Mouse (Mus musculus) embryonic facial prominence, embryonic 13.5 days (tissue): ENCODE measurements at regions not wholly inside any gene's neighbourhood (a gene's known extent, or its start where the extent isn't known, plus 50 kb on each side); places are given as distances from the start of the nearest gene placed in this dataset.

Experiments used
- ATAC-seq: fragments of 200-750 bp; cut with Nextera tagmentation; 2 replicates; pipeline ENCODE4 v1.8.0; 2017; ENCODE audit warnings: low read depth; ENCODE audit not compliant: insufficient number of reproducible peaks, insufficient read depth, low FRiP score, low TSS enrichment
- H3K27ac ChIP-seq: fragments of 300-500 bp; sonication (generic); 2 replicates; pipeline ENCODE4 v1.5.1; 2015; ENCODE audit warnings: moderate library complexity, mild to moderate bottlenecking, inconsistent platforms
- H3K27me3 ChIP-seq: fragments of 300-500 bp; sonication (generic); 2 replicates; pipeline ENCODE4 v1.6.1; 2015; ENCODE audit warnings: mild to moderate bottlenecking, inconsistent platforms
- H3K36me3 ChIP-seq: fragments of 300-500 bp; sonication (generic); 2 replicates; pipeline ENCODE4 v1.6.1; 2015; ENCODE audit warnings: mild to moderate bottlenecking, inconsistent platforms
- H3K4me1 ChIP-seq: fragments of 300-500 bp; sonication (generic); 2 replicates; pipeline ENCODE4 v1.6.1; 2015; ENCODE audit warnings: inconsistent platforms
- H3K4me2 ChIP-seq: fragments of 300-500 bp; sonication (generic); 2 replicates; pipeline ENCODE4 v1.6.1; 2015; ENCODE audit warnings: moderate library complexity, mild to moderate bottlenecking, inconsistent platforms
- H3K4me3 ChIP-seq: fragments of 300-500 bp; sonication (generic); 2 replicates; pipeline ENCODE4 v1.5.1; 2015; ENCODE audit warnings: mild to moderate bottlenecking, inconsistent platforms
- H3K9ac ChIP-seq: fragments of 300-500 bp; sonication (generic); 2 replicates; pipeline ENCODE4 v1.6.1; 2015; ENCODE audit warnings: mild to moderate bottlenecking, inconsistent platforms
- H3K9me3 ChIP-seq: fragments of 300-500 bp; sonication (generic); 2 replicates; pipeline ENCODE4 v1.6.1; 2016; ENCODE audit warnings: inconsistent platforms
- WGBS: fragments of 180-500 bp; shearing (Covaris S2); methylation state at CpG from one replicate; pipeline ENCODE4 v1.1.7; 2015; ENCODE audit warnings: mixed read lengths; 5-methylcytosine and 5-hydroxymethylcytosine counted together

DNA sequence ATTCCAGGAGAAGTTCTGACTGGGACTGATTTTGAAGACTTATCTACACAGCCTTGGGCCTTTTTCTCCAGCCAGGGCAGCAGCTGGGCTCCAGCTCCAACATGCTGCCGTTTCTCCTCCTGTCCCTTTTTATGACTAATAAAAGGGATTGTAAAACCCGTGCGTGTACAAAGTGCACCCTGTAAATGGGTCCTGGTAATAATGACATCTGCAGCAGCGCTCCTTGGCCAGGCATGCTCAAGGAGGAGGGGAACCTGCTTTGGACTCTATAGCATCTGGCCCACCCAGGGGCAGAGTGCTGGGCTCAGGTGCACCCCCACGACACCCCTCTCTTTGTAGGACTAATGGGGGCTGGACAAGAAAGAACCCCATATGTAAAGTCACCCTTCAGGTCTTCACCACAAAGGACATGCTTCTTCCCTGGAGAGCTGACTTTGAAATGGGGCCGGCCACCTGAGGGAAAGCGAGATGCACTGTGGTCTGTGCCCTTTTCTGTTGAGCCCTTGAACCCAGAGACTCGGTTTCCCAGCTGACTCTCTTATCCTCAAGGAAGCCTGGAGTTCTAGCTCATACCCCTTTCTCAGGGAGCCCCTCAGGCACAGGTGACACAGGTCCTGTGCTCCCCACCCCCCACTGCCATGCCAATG, 61.4 kb downstream of the Mrpl23 start:
- no peak overlapping the region for H3K4me3 ChIP-seq
- H3K4me2 ChIP-seq = no peak overlapping the region
- peaks cover 31% of the 10 kb centered on the region for H3K4me1 ChIP-seq
- ATAC-seq = no peak
- no peak overlapping the region for H3K27ac ChIP-seq
- no peaks in the 10 kb centered on the region for H3K27me3 ChIP-seq
- 72% methylated on average over 8 of the region's 8 CpGs for WGBS
- no peaks in the 10 kb centered on the region for H3K9me3 ChIP-seq
- no peak overlapping the region for H3K9ac ChIP-seq
- H3K36me3 ChIP-seq = no peaks in the 10 kb centered on the region

DNA sequence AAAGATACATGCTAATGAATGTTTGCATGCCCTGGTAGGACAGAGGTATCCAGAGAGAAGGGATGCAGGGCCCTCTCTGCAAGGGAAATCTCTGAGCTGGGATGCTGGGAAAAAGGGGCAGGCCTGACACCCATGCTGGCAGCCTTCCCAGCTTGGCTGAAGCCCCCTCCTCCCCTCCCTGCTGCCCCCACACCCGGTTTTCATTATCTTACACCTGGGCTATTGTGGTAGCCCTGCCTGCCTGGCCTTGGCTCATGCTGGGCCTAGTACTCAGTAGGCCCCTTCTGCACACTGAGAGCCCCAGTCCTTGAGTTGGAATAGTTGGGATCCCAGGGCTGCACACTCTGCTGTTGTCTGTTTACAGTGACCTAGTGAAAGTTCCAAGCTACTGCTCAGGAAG, 62.9 kb downstream of the Mrpl23 start:
- no peaks in the 10 kb centered on the region for H3K9me3 ChIP-seq
- H3K27ac ChIP-seq = no peak overlapping the region
- WGBS = 13% methylated on average over 1 of the region's 1 CpGs
- no peak overlapping the region for H3K9ac ChIP-seq
- H3K4me2 ChIP-seq = no peak overlapping the region
- H3K27me3 ChIP-seq = no peaks in the 10 kb centered on the region
- no peak for ATAC-seq
- peaks cover 33% of the 10 kb centered on the region for H3K4me1 ChIP-seq
- H3K36me3 ChIP-seq = no peaks in the 10 kb centered on the region
- H3K4me3 ChIP-seq = no peak overlapping the region

DNA sequence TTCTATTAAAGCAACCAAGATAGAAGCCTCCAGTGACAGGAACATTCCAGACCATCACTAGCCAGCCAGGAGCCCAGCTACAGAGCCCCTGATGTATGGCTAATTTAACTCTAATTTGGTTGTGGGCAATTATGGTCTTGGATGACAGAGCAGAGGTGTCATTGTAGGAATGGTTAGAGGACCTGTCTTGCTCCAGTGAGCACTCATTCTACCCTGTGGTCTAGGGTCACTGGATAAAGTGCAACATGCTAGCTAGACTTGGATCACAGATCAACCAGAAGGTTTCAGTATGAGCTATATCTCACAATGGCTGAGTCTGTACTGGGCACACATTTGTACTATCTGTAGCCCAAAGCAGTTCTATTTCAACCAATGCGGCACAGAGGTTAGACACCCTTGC, 63.7 kb downstream of the Mrpl23 start:
- no peak overlapping the region for H3K4me3 ChIP-seq
- no peak overlapping the region for H3K9ac ChIP-seq
- no peaks in the 10 kb centered on the region for H3K27me3 ChIP-seq
- H3K27ac ChIP-seq = no peak overlapping the region
- H3K4me2 ChIP-seq = no peak overlapping the region
- no peaks in the 10 kb centered on the region for H3K9me3 ChIP-seq
- H3K36me3 ChIP-seq = no peaks in the 10 kb centered on the region
- ATAC-seq = no peak
- WGBS = 93% methylated on average over 1 of the region's 1 CpGs
- peaks cover 33% of the 10 kb centered on the region for H3K4me1 ChIP-seq

DNA sequence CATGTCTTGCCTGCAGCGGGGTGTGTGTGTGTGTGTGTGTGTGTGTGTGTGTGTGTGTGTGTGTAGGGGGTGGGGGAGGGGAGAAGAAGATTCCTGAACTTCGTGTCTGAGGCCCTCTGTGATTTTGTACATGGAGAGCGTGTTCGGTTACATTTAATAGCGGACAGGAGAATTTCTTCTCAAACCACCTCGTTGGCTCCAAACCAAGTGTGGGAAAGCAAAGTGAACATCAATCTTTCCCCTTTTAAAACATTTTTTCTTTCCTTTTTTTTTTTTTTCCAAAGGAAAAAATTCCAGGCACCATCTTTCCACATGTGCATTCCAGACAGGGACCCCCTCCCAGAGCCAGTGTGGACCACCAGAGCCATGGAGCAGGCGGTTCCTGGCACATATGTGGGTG, 65.5 kb downstream of the Mrpl23 start:
- Histone ChIP-seq H3K4me1 (peaks cover 27% of the 10 kb centered on the region), H3K4me3 (no peak overlapping the region), H3K27ac (peak overlapping the region; percentile 78), H3K9me3 (no peaks in the 10 kb centered on the region), H3K9ac (no peak overlapping the region), H3K36me3 (no peaks in the 10 kb centered on the region), H3K4me2 (no peak overlapping the region), H3K27me3 (no peaks in the 10 kb centered on the region)
- 48% methylated on average over 7 of the region's 7 CpGs for WGBS
- no peak for ATAC-seq

DNA sequence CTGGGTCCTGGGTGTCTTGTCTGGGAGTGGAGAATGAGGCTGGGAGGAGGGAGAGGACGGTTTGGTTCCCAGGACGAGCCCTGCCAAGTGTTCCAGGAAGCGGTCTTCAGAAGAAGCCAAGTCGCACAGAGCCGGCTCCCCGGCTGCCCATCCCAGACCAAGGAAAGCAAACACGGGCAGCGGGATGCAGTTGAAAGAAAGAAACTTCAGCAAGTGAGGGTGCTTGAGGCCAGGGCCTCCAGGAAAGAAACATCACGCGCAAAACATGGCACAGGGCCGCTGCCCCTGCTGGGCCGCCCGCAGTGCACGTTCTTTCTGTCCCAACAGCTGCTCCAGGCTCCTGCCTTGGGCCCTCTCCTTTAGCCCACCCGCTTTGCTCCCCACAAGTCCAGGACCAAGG, 66.7 kb downstream of the Igf2 start:
- Histone ChIP-seq H3K4me3 (no peak overlapping the region), H3K36me3 (no peaks in the 10 kb centered on the region), H3K27me3 (no peaks in the 10 kb centered on the region), H3K9me3 (no peaks in the 10 kb centered on the region), H3K4me1 (peaks cover 27% of the 10 kb centered on the region), H3K4me2 (no peak overlapping the region), H3K9ac (no peak overlapping the region), H3K27ac (no peak overlapping the region)
- 87% methylated on average over 15 of the region's 15 CpGs for WGBS
- ATAC-seq = no peak

DNA sequence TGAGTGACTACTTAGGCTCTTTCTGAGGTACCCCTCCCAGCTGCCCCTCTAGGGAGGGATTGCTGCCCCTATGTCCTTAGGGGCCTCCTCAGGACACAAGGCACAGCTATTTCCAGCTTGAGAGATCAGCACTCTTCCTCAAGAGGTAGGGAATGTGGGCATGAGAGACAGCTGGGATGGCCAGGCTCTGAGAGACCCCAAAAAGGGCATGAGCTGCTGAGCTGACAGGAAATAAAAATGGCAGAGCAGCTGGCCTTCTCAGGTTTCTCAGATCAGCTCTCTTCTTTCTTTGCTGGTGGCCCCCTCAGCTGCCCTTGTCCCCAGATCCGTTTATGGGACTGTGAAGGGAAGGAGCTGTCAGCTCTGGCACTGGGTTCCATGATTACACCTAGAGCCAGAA, 66.2 kb downstream of the Igf2 start:
- no peak overlapping the region for H3K4me3 ChIP-seq
- peaks cover 23% of the 10 kb centered on the region for H3K4me1 ChIP-seq
- no peaks in the 10 kb centered on the region for H3K9me3 ChIP-seq
- H3K27ac ChIP-seq = no peak overlapping the region
- H3K9ac ChIP-seq = no peak overlapping the region
- H3K4me2 ChIP-seq = no peak overlapping the region
- H3K36me3 ChIP-seq = no peaks in the 10 kb centered on the region
- no peaks in the 10 kb centered on the region for H3K27me3 ChIP-seq
- 21% methylated on average over 1 of the region's 1 CpGs for WGBS
- no peak for ATAC-seq
